Mouse (Mus musculus) MEL (cell line): Measurements from ENCODE around the gene Gpr35. TPM values are rescaled to one million over a fixed set of nuclear protein-coding genes. Genes with fewer than 3 reads are reported as not detected.

Source experiments
- DNase-seq: peaks from one replicate; pipeline ENCODE4 v3.0.0; 2011; ENCODE audit warnings: low read depth, low spot score
- H3K27ac ChIP-seq: 2 replicates; pipeline ENCODE4 v1.5.1; 2012; ENCODE audit warnings: low read depth, mild to moderate bottlenecking, control low read depth, low read length, moderate library complexity; ENCODE audit not compliant: control insufficient read depth
- H3K27me3 ChIP-seq, 2 experiments: fragments of 150-350 bp in 1 of 2; sonication (generic) in 1 of 2; 2 replicates each; pipeline ENCODE4 v1.6.1; 2012; ENCODE audit warnings: low read length in 2 of 2, mild to moderate bottlenecking in 2 of 2, improper control_type of control experiment in 1 of 2, moderate library complexity in 1 of 2; ENCODE audit not compliant: insufficient read depth in 2 of 2, control insufficient read depth in 1 of 2
- H3K36me3 ChIP-seq, 2 experiments: 2 replicates each; pipeline ENCODE4 v1.6.1; 2012 to 2014; ENCODE audit warnings: low read length in 2 of 2, improper control_type of control experiment in 1 of 2, inconsistent platforms in 1 of 2, mild to moderate bottlenecking in 1 of 2; ENCODE audit not compliant: insufficient read depth in 2 of 2, control insufficient read depth in 1 of 2
- H3K4me1 ChIP-seq, 2 experiments: fragments of 150-350 bp in 1 of 2; sonication (generic) in 1 of 2; 2 replicates each; pipeline ENCODE4 v1.6.1; 2012; ENCODE audit warnings: low read length in 2 of 2, improper control_type of control experiment in 1 of 2, mild to moderate bottlenecking in 1 of 2; ENCODE audit not compliant: insufficient read depth in 2 of 2, control insufficient read depth in 1 of 2
- H3K4me3 ChIP-seq, 2 experiments: fragments of 150-350 bp in 1 of 2; sonication (generic) in 1 of 2; 2 replicates each; pipeline ENCODE4 v1.5.1; 2012; ENCODE audit warnings: low read depth in 2 of 2, low read length in 2 of 2, mild to moderate bottlenecking in 2 of 2, moderate library complexity in 2 of 2, control low read depth in 1 of 2, improper control_type of control experiment in 1 of 2; ENCODE audit not compliant: control insufficient read depth in 1 of 2, insufficient read depth in 1 of 2
- H3K79me2 ChIP-seq: 2 replicates; pipeline ENCODE4 v1.6.1; 2012; ENCODE audit warnings: mild to moderate bottlenecking, low read length, moderate library complexity; ENCODE audit not compliant: control insufficient read depth, poor library complexity, insufficient read depth
- H3K9ac ChIP-seq: 2 replicates; pipeline ENCODE4 v1.6.1; 2012; ENCODE audit warnings: low read depth, mild to moderate bottlenecking, control low read depth, low read length, moderate library complexity; ENCODE audit not compliant: control insufficient read depth, poor library complexity, severe bottlenecking
- H3K9me3 ChIP-seq: fragments of 150-350 bp; sonication (generic); replicated peaks from 2 replicates; pipeline ENCODE4 v1.6.1; 2012; ENCODE audit warnings: mild to moderate bottlenecking, low read length, improper control_type of control experiment, moderate library complexity; ENCODE audit not compliant: insufficient read depth
- CHD2 ChIP-seq: IDR thresholded peaks from 2 replicates; pipeline ENCODE4 v1.6.1; 2011; ENCODE audit warnings: low read length, improper control_type of control experiment
- CTCF ChIP-seq, 3 experiments: IDR thresholded peaks in 2 of 3; conservative IDR thresholded peaks in 1 of 3; 2 replicates each; pipeline ENCODE4 v1.5.1; 2011 to 2012; ENCODE audit warnings: low read length in 3 of 3, low read depth in 2 of 3, mild to moderate bottlenecking in 2 of 3, improper control_type of control experiment in 1 of 3, inconsistent platforms in 1 of 3, mixed read lengths in 1 of 3, moderate library complexity in 1 of 3; ENCODE audit not compliant: control insufficient read depth in 1 of 3, insufficient read depth in 1 of 3, poor library complexity in 1 of 3, severe bottlenecking in 1 of 3
- ETS1 ChIP-seq: IDR thresholded peaks from 2 replicates; pipeline ENCODE4 v1.6.1; 2012; ENCODE audit warnings: low read depth, mild to moderate bottlenecking, inconsistent platforms, low read length, improper control_type of control experiment, moderate library complexity
- GABPA ChIP-seq: IDR thresholded peaks from 2 replicates; pipeline ENCODE4 v1.6.1; 2012; ENCODE audit warnings: low read depth, mild to moderate bottlenecking, inconsistent platforms, low read length, improper control_type of control experiment, moderate library complexity
- HCFC1 ChIP-seq: IDR thresholded peaks from 2 replicates; pipeline ENCODE4 v1.6.1; 2012; ENCODE audit warnings: low read depth, mild to moderate bottlenecking, inconsistent platforms, low read length, improper control_type of control experiment, moderate library complexity
- JUND ChIP-seq: IDR thresholded peaks from 2 replicates; pipeline ENCODE4 v1.6.1; 2011; ENCODE audit warnings: low read depth, mild to moderate bottlenecking, improper control_type of control experiment, low read length
- KAT2A ChIP-seq: conservative IDR thresholded peaks from 2 replicates; pipeline ENCODE4 v1.6.1; 2012; ENCODE audit warnings: low read depth, low read length, improper control_type of control experiment, inconsistent platforms
- MAX ChIP-seq: IDR thresholded peaks from 2 replicates; pipeline ENCODE4 v1.6.1; 2011; ENCODE audit warnings: low read length, improper control_type of control experiment
- MAZ ChIP-seq: IDR thresholded peaks from 2 replicates; pipeline ENCODE4 v1.6.1; 2012; ENCODE audit warnings: low read depth, mild to moderate bottlenecking, inconsistent platforms, low read length, improper control_type of control experiment
- MEF2A ChIP-seq: IDR thresholded peaks from 2 replicates; pipeline ENCODE4 v1.6.1; 2014; ENCODE audit warnings: low read depth, mild to moderate bottlenecking, inconsistent platforms, low read length, improper control_type of control experiment; ENCODE audit not compliant: poor library complexity, insufficient replicate concordance, severe bottlenecking; ENCODE audit errors: extremely low read depth
- MYC ChIP-seq: IDR thresholded peaks from 2 replicates; pipeline ENCODE4 v1.6.1; 2011; ENCODE audit warnings: low read depth, mild to moderate bottlenecking, low read length, improper control_type of control experiment, moderate library complexity
- POLR2AphosphoS2 ChIP-seq: IDR thresholded peaks from 2 replicates; pipeline ENCODE4 v1.6.1; 2011; ENCODE audit warnings: low read length, improper control_type of control experiment
- SIN3A ChIP-seq: IDR thresholded peaks from 2 replicates; pipeline ENCODE4 v1.6.1; 2012; ENCODE audit warnings: low read length, improper control_type of control experiment, inconsistent platforms
- TCF12 ChIP-seq: IDR thresholded peaks from 2 replicates; pipeline ENCODE4 v1.6.1; 2014; ENCODE audit warnings: low read depth, mild to moderate bottlenecking, inconsistent platforms, low read length, improper control_type of control experiment, moderate library complexity
- UBTF ChIP-seq: IDR thresholded peaks from 2 replicates; pipeline ENCODE4 v1.6.1; 2012; ENCODE audit warnings: low read depth, mild to moderate bottlenecking, inconsistent platforms, low read length, improper control_type of control experiment, moderate library complexity, borderline replicate concordance; ENCODE audit not compliant: insufficient read depth
- USF1 ChIP-seq: IDR thresholded peaks from 2 replicates; pipeline ENCODE4 v1.6.1; 2014; ENCODE audit warnings: low read depth, mild to moderate bottlenecking, inconsistent platforms, low read length, improper control_type of control experiment, moderate library complexity
- USF2 ChIP-seq, 2 experiments: IDR thresholded peaks; 2 replicates each; pipeline ENCODE4 v1.6.1; 2011 to 2012; ENCODE audit warnings: improper control_type of control experiment in 2 of 2, low read length in 2 of 2, borderline replicate concordance in 1 of 2, inconsistent platforms in 1 of 2, low read depth in 1 of 2, mild to moderate bottlenecking in 1 of 2; ENCODE audit not compliant: insufficient read depth in 1 of 2
- ZKSCAN1 ChIP-seq: IDR thresholded peaks from 2 replicates; pipeline ENCODE4 v1.6.1; 2012; ENCODE audit warnings: low read depth, mild to moderate bottlenecking, inconsistent platforms, low read length, improper control_type of control experiment, moderate library complexity
- ZMIZ1 ChIP-seq: IDR thresholded peaks from 2 replicates; pipeline ENCODE4 v1.6.1; 2012; ENCODE audit warnings: low read depth, mild to moderate bottlenecking, inconsistent platforms, low read length, improper control_type of control experiment, moderate library complexity
- polyA plus RNA-seq, 2 experiments: library from polyadenylated mRNA; stranded (reverse) in 1 of 2; unstranded in 1 of 2; fragments of >175 nt in 1 of 2; fragments of >200 nt in 1 of 2; gene quantifications; 2 replicates each; pipeline versions ENCODE4 v1.2.1 to v1.2.4; 2012; ENCODE audit warnings: low replicate concordance in 2 of 2, low read depth in 1 of 2; ENCODE audit not compliant: insufficient read length in 2 of 2, insufficient read depth in 1 of 2, missing spikeins in 1 of 2
- total RNA-seq: library from RNA; depleted of rRNA; stranded (reverse); fragments of 300-350 nt; gene quantifications from 2 replicates; pipeline ENCODE4 v1.2.3, GENCODE M21; 2012

Gpr35 gene
- total and polyA plus RNA-seq, 3 experiments, result 0.22 TPM; not detected in 2

GRCm38 (mm10) chr1:93018716-93019115 lies 68.1 kb downstream of the Gpr35 start:
- Histone ChIP-seq H3K36me3 (no peaks in the 10 kb centered on the region), H3K79me2 (no peaks in the 10 kb centered on the region), H3K27me3 (no peaks in the 10 kb centered on the region), H3K9me3 (no peaks in the 10 kb centered on the region), H3K27ac (no peak overlapping the region), H3K4me3 (no peak overlapping the region), H3K9ac (no peak overlapping the region), H3K4me1 (no peaks in the 10 kb centered on the region)
- TF ChIP-seq MAZ (no peak), JUND (no peak), CTCF (IDR thresholded peaks at IDR 0.05 in 2 of 3, conservative IDR thresholded peaks at IDR 0.05 in 1 of 3; ENCODE audit: control insufficient read depth in 1 of 3, insufficient read depth in 1 of 3, low read depth in 2 of 3, low read length in 3 of 3, poor library complexity in 1 of 3, severe bottlenecking in 1 of 3) (no peak), MYC (no peak), ZKSCAN1 (no peak), MAX (no peak)
- no peak for DNase-seq

GRCm38 (mm10) chr1:93020602-93021001 lies 69.9 kb downstream of the Gpr35 start:
- TF ChIP-seq HCFC1, result no peak
- no peak for TF ChIP-seq USF1
- TF ChIP-seq SIN3A, result no peak
- TF ChIP-seq UBTF, result no peak
- TF ChIP-seq USF2 (IDR thresholded peaks at IDR 0.05; ENCODE audit: borderline replicate concordance in 1 of 2, insufficient read depth in 1 of 2, low read depth in 1 of 2, low read length in 2 of 2), result no peak
- TF ChIP-seq JUND, result no peak
- no peak for TF ChIP-seq ZKSCAN1
- no peak for TF ChIP-seq MYC
- no peak for TF ChIP-seq ETS1
- no peak for TF ChIP-seq TCF12
- no peak for TF ChIP-seq MAX
- TF ChIP-seq POLR2AphosphoS2, result no peak
- no peak for TF ChIP-seq MEF2A
- no peak for TF ChIP-seq KAT2A
- no peak for TF ChIP-seq ZMIZ1
- TF ChIP-seq CHD2, result no peak
- no peak for TF ChIP-seq GABPA
- H3K27me3 ChIP-seq, result no peaks in the 10 kb centered on the region
- DNase-seq, result no peak
- no peaks in the 10 kb centered on the region for H3K4me1 ChIP-seq
- no peak overlapping the region for H3K9ac ChIP-seq
- H3K79me2 ChIP-seq, result no peaks in the 10 kb centered on the region
- H3K36me3 ChIP-seq, result no peaks in the 10 kb centered on the region
- H3K9me3 ChIP-seq, result no peaks in the 10 kb centered on the region
- H3K27ac ChIP-seq, result no peak overlapping the region
- no peak overlapping the region for H3K4me3 ChIP-seq
